Mouse (Mus musculus) CH12.LX (cell line): ENCODE results near the gene Defa25. TPM values are rescaled to one million over a fixed set of nuclear protein-coding genes. Genes with fewer than 3 reads are reported as not detected.
"Not testable (repeated sequence)": the region's sequence is repeated elsewhere in the genome, so short reads cannot be mapped to it uniquely, and the experiment has no call there.

Experiments used
- DNase-seq: peaks from one replicate; pipeline ENCODE4 v3.0.0-alpha.2; 2013; ENCODE audit errors: extremely low read depth
- H3K27ac ChIP-seq: 2 replicates; pipeline ENCODE4 v1.5.1; 2012; ENCODE audit warnings: low read depth, mild to moderate bottlenecking, control low read depth, moderate library complexity; ENCODE audit not compliant: insufficient read depth
- H3K27me3 ChIP-seq: replicated peaks from 2 replicates; pipeline ENCODE3; 2012; ENCODE audit warnings: inconsistent platforms
- H3K36me3 ChIP-seq, 2 experiments: replicated peaks in 1 of 2; 2 replicates each; pipeline versions ENCODE3 to v1.6.1; 2012; ENCODE audit warnings: inconsistent platforms in 1 of 2, low read length in 1 of 2, mild to moderate bottlenecking in 1 of 2, mixed read lengths in 1 of 2, moderate library complexity in 1 of 2; ENCODE audit not compliant: control insufficient read depth in 1 of 2, insufficient read depth in 1 of 2
- H3K4me1 ChIP-seq, 2 experiments: 2 replicates each; pipeline ENCODE4 v1.6.1; 2012; ENCODE audit warnings: inconsistent platforms in 1 of 2, moderate library complexity in 1 of 2; ENCODE audit not compliant: insufficient read depth in 2 of 2, control insufficient read depth in 1 of 2
- H3K4me2 ChIP-seq: 2 replicates; pipeline ENCODE4 v1.6.1; 2012; ENCODE audit warnings: low read depth, mild to moderate bottlenecking, control low read depth; ENCODE audit not compliant: poor library complexity, insufficient read depth, severe bottlenecking
- H3K4me3 ChIP-seq, 3 experiments: fragments of 150-350 bp in 1 of 3; sonication (generic) in 1 of 3; replicated peaks in 1 of 3; 2 replicates each; pipeline versions ENCODE3 to v1.5.1; 2011 to 2012; ENCODE audit warnings: low read depth in 2 of 3, low read length in 2 of 3, mild to moderate bottlenecking in 2 of 3, moderate library complexity in 2 of 3, control low read depth in 1 of 3, improper control_type of control experiment in 1 of 3, inconsistent platforms in 1 of 3, mixed read lengths in 1 of 3; ENCODE audit not compliant: poor library complexity in 1 of 3
- H3K79me2 ChIP-seq: replicated peaks from 2 replicates; pipeline ENCODE4 v1.6.1; 2012; ENCODE audit warnings: mild to moderate bottlenecking, moderate library complexity; ENCODE audit not compliant: control insufficient read depth, poor library complexity, insufficient read depth, severe bottlenecking; ENCODE audit errors: extremely low read depth
- H3K9ac ChIP-seq: 2 replicates; pipeline ENCODE4 v1.6.1; 2012; ENCODE audit warnings: low read depth, mild to moderate bottlenecking, control low read depth, moderate library complexity; ENCODE audit not compliant: insufficient read depth
- H3K9me3 ChIP-seq: replicated peaks from 2 replicates; pipeline ENCODE3; 2012; ENCODE audit warnings: low read length, inconsistent platforms, mixed read lengths
- CHD2 ChIP-seq: IDR thresholded peaks from 2 replicates; pipeline ENCODE4 v1.6.1; 2011; ENCODE audit warnings: low read length, improper control_type of control experiment
- CTCF ChIP-seq, 2 experiments: IDR thresholded peaks in 1 of 2; conservative IDR thresholded peaks in 1 of 2; 2 replicates each; pipeline ENCODE4 v1.5.1; 2011 to 2012; ENCODE audit warnings: low read depth in 2 of 2, low read length in 2 of 2, improper control_type of control experiment in 1 of 2, inconsistent platforms in 1 of 2, mild to moderate bottlenecking in 1 of 2, moderate library complexity in 1 of 2
- SMC3 ChIP-seq: IDR thresholded peaks from 2 replicates; pipeline ENCODE4 v1.6.1; 2011; ENCODE audit warnings: low read depth, low read length, improper control_type of control experiment
- dilution Hi-C: fragments of 300-500 bp; cut with MboI; formaldehyde crosslinking; loops from 2 replicates; pipeline ENCODE4 v1.14.3; 2020; ENCODE audit warnings: low sequenced_read_pairs; ENCODE audit not compliant: extremely low pct_unique_long_range_greater_than_20kb, extremely low pct_ligation_motif_present
- in situ Hi-C: fragments of 300-500 bp; cut with MboI; formaldehyde crosslinking; loops from 3 replicates; pipeline ENCODE4 v1.14.3; 2019; ENCODE audit warnings: low sequenced_read_pairs, low pct_ligation_motif_present, low pct_unique_long_range_greater_than_20kb, mixed read lengths
- polyA plus RNA-seq: library from polyadenylated mRNA; unstranded; fragments of >175 nt; gene quantifications from 2 replicates; pipeline ENCODE4 v1.2.1, GENCODE M21; 2012; ENCODE audit warnings: low read depth; ENCODE audit not compliant: insufficient read length
- total RNA-seq, 2 experiments: library from RNA; depleted of rRNA; stranded (reverse); fragments of 300-350 nt in 1 of 2; fragments of >200 nt in 1 of 2; gene quantifications; 2 replicates each; pipeline ENCODE4 v1.2.3; 2012 to 2014

The Defa25 gene
- not detected in 2 replicates for total RNA-seq (2012; rRNA removed)
- total RNA-seq (2014; rRNA removed): not detected in 2 replicates
- not detected in 2 replicates for polyA plus RNA-seq

GRCm38 (mm10) chr8:21084142-21084541, at the start of gene Defa25:
Gene Defa25, plus strand, starts transcription at chr8:21084442.
- H3K9ac ChIP-seq, H3K27me3 ChIP-seq, H3K9me3 ChIP-seq, H3K36me3 ChIP-seq, in situ Hi-C loops, H3K27ac ChIP-seq, H3K4me3 ChIP-seq, H3K79me2 ChIP-seq, H3K4me2 ChIP-seq, dilution Hi-C loops, DNase-seq, H3K4me1 ChIP-seq: not testable (repeated sequence)

- H3K4me2 ChIP-seq, H3K27me3 ChIP-seq, H3K4me3 ChIP-seq, H3K4me1 ChIP-seq, in situ Hi-C loops, dilution Hi-C loops, DNase-seq, H3K9me3 ChIP-seq, H3K9ac ChIP-seq, H3K36me3 ChIP-seq, H3K27ac ChIP-seq, H3K79me2 ChIP-seq: not testable (repeated sequence)
These were observed 29.5 kb upstream of the Defa25 start, which contains the start of gene Defa23 for GRCm38 (mm10) chr8:21054747-21055146. Gene Defa23, plus strand, starts transcription at chr8:21055047.

GRCm38 (mm10) chr8:21064738-21065137, 19.5 kb upstream of the Defa25 start, which contains the start of gene Defa35:
Gene Defa35, plus strand, starts transcription at chr8:21065038.
- in situ Hi-C loops, H3K79me2 ChIP-seq, H3K9me3 ChIP-seq, H3K27ac ChIP-seq, dilution Hi-C loops, DNase-seq, H3K27me3 ChIP-seq, H3K4me3 ChIP-seq, H3K9ac ChIP-seq, H3K36me3 ChIP-seq, H3K4me1 ChIP-seq, H3K4me2 ChIP-seq: not testable (repeated sequence)

GRCm38 (mm10) chr8:21093106-21093505, 8.9 kb downstream of the Defa25 start:
- H3K9me3 ChIP-seq: no peaks in the 10 kb centered on the region
- H3K9ac ChIP-seq: no peak overlapping the region
- TF ChIP-seq CTCF (conservative IDR thresholded peaks at IDR 0.05 in 1 of 2, IDR thresholded peaks at IDR 0.05 in 1 of 2; ENCODE audit: low read depth in 2 of 2, low read length in 2 of 2): peak; percentile 52 to 69
- peak; percentile 26 for TF ChIP-seq SMC3
- TF ChIP-seq CHD2: no peak
- no peaks in the 10 kb centered on the region for H3K4me1 ChIP-seq
- in situ Hi-C loops: no loop called here
- no peaks in the 10 kb centered on the region for H3K36me3 ChIP-seq
- no peak overlapping the region for H3K27ac ChIP-seq
- dilution Hi-C loops: no loop called here
- H3K79me2 ChIP-seq: no peaks in the 10 kb centered on the region
- no peak overlapping the region for H3K4me3 ChIP-seq
- no peaks in the 10 kb centered on the region for H3K27me3 ChIP-seq
- DNase-seq: peak; percentile 50
- no peak overlapping the region for H3K4me2 ChIP-seq

- H3K27me3 ChIP-seq, H3K4me1 ChIP-seq, in situ Hi-C loops, H3K4me2 ChIP-seq, H3K4me3 ChIP-seq, DNase-seq, H3K9ac ChIP-seq, H3K9me3 ChIP-seq, H3K27ac ChIP-seq, H3K79me2 ChIP-seq, H3K36me3 ChIP-seq, dilution Hi-C loops: not testable (repeated sequence)
These were observed 11.7 kb downstream of the Defa25 start, which contains the start of gene Gm14851 for GRCm38 (mm10) chr8:21095950-21096349. Gene Gm14851, minus strand, starts transcription at chr8:21096050.

GRCm38 (mm10) chr8:21134342-21134741, 50.1 kb downstream of the Defa25 start, which contains the start of gene Defa30:
Gene Defa30, plus strand, starts transcription at chr8:21134642.
- H3K79me2 ChIP-seq, DNase-seq, H3K27me3 ChIP-seq, H3K36me3 ChIP-seq, H3K4me3 ChIP-seq, H3K9ac ChIP-seq, dilution Hi-C loops, H3K4me2 ChIP-seq, in situ Hi-C loops, H3K9me3 ChIP-seq, H3K27ac ChIP-seq, H3K4me1 ChIP-seq: not testable (repeated sequence)
